Mouse (Mus musculus) right cerebral cortex, postnatal 10 days (tissue): ENCODE measurements around the gene Zc3h6.

Source experiments
- DNase-seq, 2 experiments: peaks; one replicate each; pipeline ENCODE4 v3.0.0; 2021; ENCODE audit warnings: low spot score in 2 of 2

Gene Zc3h6

GRCm38 (mm10) chr2:129024820-129025219 lies 57.6 kb downstream of the Zc3h6 start:
- DNase-seq, result no peak

GRCm38 (mm10) chr2:129035381-129035780 lies 68.2 kb downstream of the Zc3h6 start:
- DNase-seq, result no peak

- peak; percentile 48 to 54 for DNase-seq
Observed at GRCm38 (mm10) chr2:129038426-129038936, 71.3 kb downstream of the Zc3h6 start.

- DNase-seq, result peak; percentile 31 to 39
Observed at GRCm38 (mm10) chr2:129038937-129039631, 71.9 kb downstream of the Zc3h6 start.

GRCm38 (mm10) chr2:129040567-129040966 lies 73.4 kb downstream of the Zc3h6 start:
- no peak for DNase-seq

GRCm38 (mm10) chr2:129046172-129046845 lies 79.1 kb downstream of the Zc3h6 start:
- no peak for DNase-seq

GRCm38 (mm10) chr2:129046846-129047196 lies 79.6 kb downstream of the Zc3h6 start:
- no peak for DNase-seq

GRCm38 (mm10) chr2:129047811-129048210 lies 80.6 kb downstream of the Zc3h6 start, which contains the start of gene Vinac1:
Gene Vinac1 (minus strand): TSS chr2:129048172.
- no peak for DNase-seq

- no peak for DNase-seq
Observed at GRCm38 (mm10) chr2:129052451-129052983, 85.3 kb downstream of the Zc3h6 start.

GRCm38 (mm10) chr2:129055741-129056140 lies 88.5 kb downstream of the Zc3h6 start:
- DNase-seq, result no peak

GRCm38 (mm10) chr2:129056597-129056996 lies 89.4 kb downstream of the Zc3h6 start:
- no peak for DNase-seq

GRCm38 (mm10) chr2:129057256-129057655 lies 90.1 kb downstream of the Zc3h6 start:
- DNase-seq, result no peak

GRCm38 (mm10) chr2:129057920-129058361 lies 90.7 kb downstream of the Zc3h6 start:
- no peak for DNase-seq

GRCm38 (mm10) chr2:129061456-129062059 lies 94.4 kb downstream of the Zc3h6 start:
- DNase-seq, result no peak

GRCm38 (mm10) chr2:129065437-129066282 lies 98.5 kb downstream of the Zc3h6 start, which contains the start of gene Ttl:
Gene Ttl (plus strand): TSS chr2:129065942.
- peak; percentile 79 to 82 for DNase-seq

GRCm38 (mm10) chr2:129066326-129066725 lies 99.1 kb downstream of the Zc3h6 start:
- peak; percentile 75 to 77 for DNase-seq
